In the genomic region with DNA sequence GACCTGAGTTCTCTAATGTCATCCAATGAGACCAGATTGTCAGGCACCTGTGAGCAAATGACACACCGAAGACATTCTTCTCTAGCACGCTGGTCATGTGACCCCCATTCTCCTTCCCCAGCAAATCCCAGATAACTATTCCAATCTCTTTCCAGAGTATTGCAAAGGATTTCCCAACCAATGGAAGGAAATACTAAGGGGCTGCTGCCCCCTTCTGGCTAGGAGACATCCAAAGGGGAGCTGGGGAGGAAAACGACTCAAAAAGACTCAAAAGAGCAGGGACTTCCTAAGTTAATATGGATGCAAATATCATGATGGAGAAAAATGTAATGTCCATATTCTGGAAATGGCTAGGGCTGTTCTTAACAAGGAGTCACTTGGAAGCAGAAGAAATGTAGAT, we compare ENCODE assay signal across 10 mouse cellular contexts.
DNase-seq lines count a peak whose midpoint lies in the region; ATAC-seq and TF ChIP-seq lines count a peak whose summit lies in the region.
"Had no signal": no experiment of that assay in that cellular context is flagged by ENCODE, and none has a peak within 500 bp of the region (broad histone marks: within the 10 kb centered on the region; RNA-seq: fewer than 3 reads in every experiment).

No protein-coding gene starts in this region.

- no peaks in the 10 kb centered on the region for H3K79me2 ChIP-seq in liver, adult 2 months (ENCODE audit: control insufficient read depth, insufficient read depth, low read length)

- peak; percentile 8 for DNase-seq in gastrocnemius, adult 18-20 months (ENCODE audit: low spot score)
- no peak for DNase-seq in gastrocnemius, postnatal 25 days
- no peak for DNase-seq in liver, adult 2 months (ENCODE audit: extremely low read depth, low read depth, low spot score)
- DNase-seq in cerebellum, adult 11-12 months, result peak; percentile 13
- DNase-seq in kidney, postnatal 14 days, result peak; percentile 61
- DNase-seq in thymus, adult 18-20 months, result no peak

- H3K9ac ChIP-seq in liver, adult 2 months (ENCODE audit: low read depth, low read length), result no peak overlapping the region
- no peak overlapping the region for H3K9ac ChIP-seq in liver, embryonic 12.5 days
- H3K9ac ChIP-seq: limb, embryonic 15.5 days had no signal

- no peak for TF ChIP-seq POLR2A in liver, adult 2 months (IDR thresholded peaks at IDR 0.05; ENCODE audit: extremely low read depth, insufficient read depth, low read length)

- no peaks in the 10 kb centered on the region for H3K4me1 ChIP-seq in liver, adult 2 months (ENCODE audit: control insufficient read depth, insufficient read depth, low read length)
- no peaks in the 10 kb centered on the region for H3K4me1 ChIP-seq in liver, embryonic 12.5 days

- H3K27me3 ChIP-seq in liver, adult 2 months (ENCODE audit: control insufficient read depth, insufficient read depth, low read length), result no peaks in the 10 kb centered on the region
- H3K27me3 ChIP-seq in liver, embryonic 12.5 days (replicated peaks), result no peaks in the 10 kb centered on the region

- H3K9me3 ChIP-seq in liver, embryonic 12.5 days (replicated peaks), result no peaks in the 10 kb centered on the region
- H3K9me3 ChIP-seq: limb, embryonic 15.5 days had no signal

- H3K4me2 ChIP-seq in liver, embryonic 12.5 days, result no peak overlapping the region
- H3K4me2 ChIP-seq: limb, embryonic 15.5 days had no signal

- ATAC-seq in liver, embryonic 12.5 days, result no peak
- no peak for ATAC-seq in CD4-positive, CD25-positive, alpha-beta regulatory T cell, adult 4 months

- no peaks in the 10 kb centered on the region for H3K36me3 ChIP-seq in liver, adult 2 months (ENCODE audit: control insufficient read depth, insufficient read depth, low read length)
- H3K36me3 ChIP-seq in liver, embryonic 12.5 days, result no peaks in the 10 kb centered on the region
- H3K36me3 ChIP-seq: G1E; limb, embryonic 15.5 days had no signal

- peak; percentile 12; the same call in 1 of the 2 replicates for TF ChIP-seq CTCF in liver, adult 2 months (IDR thresholded peaks at IDR 0.05; ENCODE audit: low read depth, low read length)

- 39% methylated on average over 3 of the region's 3 CpGs for WGBS in liver, adult 2 months
- WGBS in liver, embryonic 12.5 days (ENCODE audit: insufficient replicate concordance), result 40% methylated on average over 3 of the region's 3 CpGs

- H3K27ac ChIP-seq in liver, adult 2 months (replicated peaks; ENCODE audit: insufficient read depth, low read depth, low read length), result no peak overlapping the region
- H3K27ac ChIP-seq in liver, embryonic 12.5 days, result no peak overlapping the region
- H3K27ac ChIP-seq: limb, embryonic 15.5 days had no signal

- H3K4me3 ChIP-seq in liver, adult 2 months (ENCODE audit: insufficient read depth, low read depth, low read length), result no peak overlapping the region
- H3K4me3 ChIP-seq in liver, embryonic 12.5 days, result no peak overlapping the region
- H3K4me3 ChIP-seq: limb, embryonic 15.5 days had no signal

Comparison
In these comparisons a context has a peak if more than half of its experiments do, and no peak if none do; other contexts are left out.
1. DNase-seq: peak in gastrocnemius, adult 18-20 months (single experiment), cerebellum, adult 11-12 months (single experiment) and kidney, postnatal 14 days (single experiment); none in gastrocnemius, postnatal 25 days (single experiment), liver, adult 2 months (single experiment) and thymus, adult 18-20 months (0 of 2).